Mouse (Mus musculus) ES-Bruce4 (cell line): Measurements from ENCODE around the gene Pigf.

Experiments used
- CTCF ChIP-seq: IDR thresholded peaks from one replicate; pipeline ENCODE4 v1.8.1; 2011; ENCODE audit warnings: low read depth, low read length
- EP300 ChIP-seq: IDR thresholded peaks from 2 replicates; pipeline ENCODE4 v1.6.1; 2011; ENCODE audit warnings: low read depth, low read length; ENCODE audit not compliant: insufficient read depth
- POLR2A ChIP-seq: IDR thresholded peaks from one replicate; pipeline ENCODE4 v1.8.1; 2011; ENCODE audit warnings: low read length; ENCODE audit not compliant: insufficient read depth

DNA sequence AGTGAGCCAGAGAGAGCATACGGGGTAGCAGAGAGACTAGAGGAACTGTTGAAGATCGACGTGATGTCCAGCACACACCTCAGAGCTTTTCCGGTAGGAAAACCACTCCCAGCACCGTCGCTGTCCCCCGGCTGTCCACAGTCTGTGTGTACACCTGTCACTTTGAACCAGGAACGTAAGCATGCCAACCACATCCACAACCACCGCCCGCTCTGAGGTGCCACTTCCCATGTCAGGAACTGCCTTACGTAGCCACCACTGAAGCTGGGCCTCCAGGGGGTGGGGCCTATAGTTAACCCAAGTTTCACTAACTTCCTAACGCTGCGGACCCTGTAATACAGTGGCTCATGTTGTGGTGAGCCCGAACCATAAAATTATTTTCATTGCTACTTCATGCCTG is 67.2 kb downstream of the Pigf start:
- TF ChIP-seq POLR2A: no peak
- TF ChIP-seq CTCF: no peak
- no peak for TF ChIP-seq EP300
